Mouse (Mus musculus): ENCODE results near the gene A730071L15Rik. TPM values are rescaled to one million over a fixed set of nuclear protein-coding genes. Genes with fewer than 3 reads are reported as not detected.
A peak's percentile ranks its signal among the peaks of the same experiment; 100 is the strongest.

A730071L15Rik gene
- total RNA-seq (2021): not detected

DNA sequence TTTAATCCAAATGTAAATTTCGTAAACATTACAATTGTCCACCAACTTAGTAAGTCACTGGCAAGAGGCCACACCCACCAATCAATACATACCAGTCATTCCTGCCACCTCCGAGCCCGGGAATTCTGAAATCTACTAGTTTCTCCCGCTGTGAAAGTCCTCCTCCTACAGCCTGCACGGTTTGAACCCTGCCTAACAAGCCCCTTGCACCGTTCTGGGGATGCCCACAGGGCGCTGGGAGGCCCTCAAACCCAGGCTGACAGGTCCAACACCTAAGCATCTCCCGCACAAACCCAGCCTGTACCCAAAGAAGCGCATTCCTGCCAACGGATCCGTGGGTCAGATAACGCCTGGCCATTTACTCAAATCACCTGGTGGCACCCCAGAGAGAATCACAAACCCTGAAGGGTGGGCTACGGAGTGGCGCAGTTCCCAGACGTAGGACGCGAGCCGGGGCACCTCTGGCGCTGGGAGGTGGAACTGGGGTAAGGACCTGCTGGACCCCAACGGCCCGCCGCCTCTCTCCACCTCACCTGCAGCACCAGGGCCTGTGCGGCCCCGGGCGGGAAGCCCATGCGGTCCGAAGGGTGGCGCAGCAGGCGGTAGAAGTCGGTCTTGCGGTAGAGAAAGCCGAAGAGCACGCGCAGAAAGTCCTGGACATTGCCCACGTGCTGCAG lies at the start of gene A730071L15Rik:
Gene A730071L15Rik, plus strand, starts transcription at position 620 of the 677 bp plus-strand sequence.
- intact Hi-C loops (cut with DNase I): loop anchor here (5.0 kb wide), 1 partner anchor 63 kb away; no protein-coding TSS in a partner anchor
- DNase-seq (ENCODE audit: extremely low spot score in 1 of 2, low spot score in 2 of 2): no peak

DNA sequence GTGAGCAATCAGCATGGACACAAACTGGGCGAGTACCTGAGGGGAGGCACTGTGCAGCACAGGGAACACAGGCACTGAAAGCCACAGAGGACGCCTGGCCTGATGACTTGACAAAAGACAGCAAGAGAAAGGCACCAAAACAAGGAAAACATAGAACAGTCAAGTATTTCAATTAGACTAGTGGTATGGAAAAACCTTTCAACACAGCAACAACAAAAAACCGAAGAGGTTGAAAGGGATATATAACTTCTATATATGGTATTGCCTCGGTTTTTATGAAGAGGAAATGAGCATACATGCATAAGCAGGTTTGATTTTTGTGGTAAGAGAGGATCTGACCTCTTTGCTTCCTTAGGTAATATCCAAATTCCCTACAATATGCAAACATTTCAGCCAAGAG lies 47.0 kb upstream of the A730071L15Rik start:
- no peak for DNase-seq (ENCODE audit: extremely low spot score in 1 of 2, low spot score in 2 of 2)
- intact Hi-C loops (cut with DNase I): no loop called here

DNA sequence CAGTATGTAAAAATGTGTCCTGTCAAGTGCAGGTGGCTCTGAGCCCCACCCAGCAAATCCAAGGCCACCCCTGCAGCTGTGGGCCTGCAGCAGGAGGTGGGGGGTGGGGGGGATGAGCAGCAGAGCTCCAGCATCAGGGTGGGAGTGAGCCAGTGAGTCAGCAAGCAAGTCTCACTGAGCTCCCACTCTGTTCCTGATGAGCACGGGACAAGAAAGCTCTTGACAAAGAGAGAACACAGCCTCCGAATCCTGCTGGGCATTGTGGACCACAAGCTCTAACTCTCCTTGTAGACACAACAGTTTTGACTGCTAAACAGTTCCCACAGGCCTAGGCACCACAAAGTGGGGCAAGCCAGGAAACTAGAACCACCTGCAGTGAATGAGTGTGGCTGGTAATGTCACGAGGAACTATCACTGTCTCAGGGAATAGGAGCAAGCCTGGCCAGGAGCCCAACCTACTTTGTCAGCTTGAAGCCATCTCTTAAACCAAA lies 45.6 kb upstream of the A730071L15Rik start:
- intact Hi-C loops (cut with DNase I): no loop called here
- peak in 1 of 2 experiments; percentile 24 for DNase-seq (ENCODE audit: extremely low spot score in 1 of 2, low spot score in 2 of 2)

DNA sequence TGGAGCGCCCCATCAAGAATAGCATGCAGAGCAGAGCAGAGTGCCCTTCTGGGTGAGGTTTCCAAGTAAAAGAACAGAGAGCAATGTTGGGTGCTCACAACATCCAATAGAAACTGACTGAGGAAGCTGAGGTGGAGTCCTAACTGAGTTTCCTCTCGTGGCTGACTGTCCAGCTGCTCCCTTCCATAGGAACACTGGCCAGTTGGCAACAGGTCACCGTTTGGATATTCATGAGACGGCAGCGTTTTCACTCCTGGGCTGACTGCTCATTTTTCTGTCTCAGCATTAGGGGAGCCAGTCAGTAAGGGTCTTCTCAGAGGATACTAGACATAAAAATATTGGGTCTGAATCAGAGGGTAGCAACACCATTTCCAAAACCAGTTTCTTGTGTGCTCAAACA lies 43.2 kb upstream of the A730071L15Rik start:
- intact Hi-C loops (cut with DNase I): no loop called here
- no peak for DNase-seq (ENCODE audit: extremely low spot score in 1 of 2, low spot score in 2 of 2)

DNA sequence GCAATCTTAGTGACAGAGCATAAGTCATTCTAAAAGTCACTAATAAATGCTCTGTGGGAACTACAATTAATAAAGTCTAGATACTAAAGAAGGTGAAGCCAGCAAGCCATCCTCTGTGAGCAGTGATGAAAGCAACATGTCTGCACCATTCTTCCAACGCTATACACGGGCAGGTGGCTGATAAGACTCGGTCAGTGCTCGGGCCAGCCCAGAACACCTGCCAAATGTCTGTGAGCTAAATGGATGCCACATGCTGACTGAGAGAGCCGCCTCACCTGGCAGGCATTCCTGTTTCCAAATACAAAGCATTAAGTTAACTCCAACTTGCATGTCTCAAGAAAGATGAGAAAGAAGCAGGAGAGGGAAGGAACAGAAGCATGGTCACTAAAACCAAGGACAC lies 42.7 kb upstream of the A730071L15Rik start:
- DNase-seq (ENCODE audit: extremely low spot score in 1 of 2, low spot score in 2 of 2): no peak
- intact Hi-C loops (cut with DNase I): no loop called here

DNA sequence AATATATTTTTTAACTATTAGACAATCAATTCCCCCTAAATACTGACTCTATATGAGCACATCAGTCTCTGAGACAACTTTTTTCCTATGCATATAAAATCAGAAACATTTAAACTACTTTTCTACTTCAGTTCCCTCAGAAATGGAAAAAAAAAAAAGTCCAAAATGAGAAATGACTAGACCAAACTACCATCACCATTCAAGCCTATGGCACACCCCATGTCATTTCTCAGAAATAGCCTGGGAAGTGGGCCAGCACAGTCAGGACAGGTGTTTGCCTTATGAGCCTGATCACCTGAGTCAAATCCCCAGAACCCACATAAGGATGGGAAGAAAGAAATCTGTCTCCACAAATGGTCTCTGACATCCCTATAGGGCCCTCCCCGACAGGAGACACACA lies 41.3 kb upstream of the A730071L15Rik start:
- DNase-seq (ENCODE audit: extremely low spot score in 1 of 2, low spot score in 2 of 2): no peak
- intact Hi-C loops (cut with DNase I): no loop called here

DNA sequence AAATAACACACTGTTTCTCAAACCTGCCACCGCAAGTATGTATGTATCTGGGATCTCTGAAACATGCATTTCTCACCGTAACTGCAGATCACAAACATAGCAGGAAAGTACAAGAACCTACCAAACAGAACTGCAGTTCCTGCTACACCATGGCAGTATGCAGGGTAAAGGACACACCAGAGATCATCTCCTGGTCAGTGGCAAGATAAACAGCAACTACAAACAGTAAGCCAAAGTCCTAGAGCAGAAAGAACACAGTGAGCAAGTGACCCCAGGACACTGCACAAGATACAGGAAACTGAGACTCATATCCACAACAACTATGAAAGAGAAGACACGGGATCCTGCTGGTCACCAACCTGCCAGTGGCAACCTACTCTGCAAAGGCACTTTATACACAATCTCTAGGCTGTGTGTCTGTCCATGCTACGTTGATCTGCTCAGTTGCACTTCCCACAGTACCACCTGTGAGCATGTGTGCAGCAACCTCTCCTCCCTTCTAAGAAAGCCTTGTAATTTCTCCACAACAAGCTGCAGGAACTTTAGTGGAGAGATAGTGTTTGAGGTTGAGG lies 40.0 kb upstream of the A730071L15Rik start:
- no peak for DNase-seq (ENCODE audit: extremely low spot score in 1 of 2, low spot score in 2 of 2)
- intact Hi-C loops (cut with DNase I): no loop called here

DNA sequence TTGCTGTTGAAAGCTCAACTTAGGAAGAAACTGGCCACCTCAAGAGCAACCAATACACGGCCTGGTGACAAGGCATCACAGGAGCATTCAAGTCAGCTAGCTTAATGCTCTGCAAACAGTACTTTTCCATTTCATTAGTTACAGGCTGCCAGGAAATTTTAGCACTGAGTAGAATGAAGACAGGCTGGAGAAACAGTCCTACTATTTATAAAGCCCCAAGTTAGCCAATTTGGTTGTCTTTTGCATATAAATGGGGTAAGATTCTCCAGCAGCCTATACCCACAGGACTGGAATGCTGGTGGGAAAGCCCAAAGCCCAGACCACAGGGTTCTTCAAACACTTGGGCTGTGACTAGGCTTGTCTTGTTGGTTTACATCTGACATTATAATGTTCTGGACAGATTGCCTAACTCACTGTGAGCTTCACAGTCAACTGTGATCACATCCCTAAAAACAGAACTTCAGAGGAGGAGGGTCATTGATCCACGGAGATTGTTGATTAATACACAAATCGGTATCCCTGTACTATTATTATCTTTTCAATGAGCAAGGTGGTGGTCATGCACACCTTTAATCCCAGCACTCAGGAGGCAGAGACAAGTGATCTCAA lies 39.1 kb upstream of the A730071L15Rik start:
- no peak for DNase-seq (ENCODE audit: extremely low spot score in 1 of 2, low spot score in 2 of 2)
- intact Hi-C loops (cut with DNase I): no loop called here

DNA sequence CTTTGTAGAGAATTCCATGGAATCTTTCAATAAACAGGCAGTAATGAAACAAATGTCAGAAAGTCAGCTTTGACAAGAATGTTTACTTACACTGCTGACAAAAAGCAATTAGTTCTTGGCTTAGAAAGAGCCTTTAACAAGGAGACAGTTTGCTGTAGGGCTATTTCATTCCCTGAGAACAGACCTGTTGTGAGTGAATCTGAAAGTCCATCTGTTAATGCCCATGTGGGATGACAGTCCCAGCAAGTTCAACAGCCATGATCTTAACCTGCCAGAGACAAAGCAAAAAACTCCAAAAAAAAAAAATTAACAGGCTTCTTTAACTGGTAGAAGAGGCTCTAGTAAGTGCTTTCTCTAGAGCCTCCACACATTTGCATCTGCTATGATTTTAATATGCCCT lies 38.3 kb upstream of the A730071L15Rik start:
- intact Hi-C loops (cut with DNase I): no loop called here
- DNase-seq (ENCODE audit: extremely low spot score in 1 of 2, low spot score in 2 of 2): no peak

DNA sequence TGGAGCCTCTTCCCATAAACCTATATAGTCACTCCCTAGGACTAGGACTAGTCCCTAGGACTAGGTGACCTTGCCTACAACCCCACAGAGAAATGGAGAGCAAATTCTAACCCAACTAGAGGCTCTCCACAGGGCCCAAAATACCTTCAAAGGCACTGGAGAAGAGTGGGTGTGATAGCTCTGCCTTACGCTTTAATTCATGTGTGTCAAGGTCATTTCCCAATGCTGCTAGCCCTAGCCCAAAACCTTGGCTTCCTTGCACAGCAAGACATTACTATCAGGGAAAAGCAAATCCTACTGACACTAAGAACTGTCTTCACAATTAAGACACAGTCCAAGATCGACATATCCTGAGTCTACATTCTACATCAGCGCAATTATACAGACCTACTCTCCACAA lies 36.8 kb upstream of the A730071L15Rik start:
- no peak for DNase-seq (ENCODE audit: extremely low spot score in 1 of 2, low spot score in 2 of 2)
- intact Hi-C loops (cut with DNase I): no loop called here

DNA sequence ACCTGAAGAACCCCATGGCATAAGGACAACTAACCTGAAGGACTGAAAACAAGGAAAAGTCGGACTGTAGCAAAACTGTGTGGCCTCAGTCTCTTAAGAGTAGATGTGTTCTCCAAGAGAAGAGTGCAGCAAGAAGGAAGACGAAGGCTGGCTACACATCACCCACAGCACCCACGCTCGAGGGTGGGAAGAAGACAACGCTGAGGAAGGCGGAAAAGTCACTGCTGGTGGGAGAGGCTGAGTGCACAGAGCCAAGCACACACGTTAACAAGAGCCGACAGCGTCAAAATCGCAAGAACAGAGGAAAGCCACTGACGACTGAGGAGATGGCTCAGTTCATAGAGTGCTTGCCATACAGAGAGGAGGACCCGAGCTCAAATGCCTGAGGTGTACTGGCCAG lies 36.1 kb upstream of the A730071L15Rik start:
- no peak for DNase-seq (ENCODE audit: extremely low spot score in 1 of 2, low spot score in 2 of 2)
- intact Hi-C loops (cut with DNase I): no loop called here

DNA sequence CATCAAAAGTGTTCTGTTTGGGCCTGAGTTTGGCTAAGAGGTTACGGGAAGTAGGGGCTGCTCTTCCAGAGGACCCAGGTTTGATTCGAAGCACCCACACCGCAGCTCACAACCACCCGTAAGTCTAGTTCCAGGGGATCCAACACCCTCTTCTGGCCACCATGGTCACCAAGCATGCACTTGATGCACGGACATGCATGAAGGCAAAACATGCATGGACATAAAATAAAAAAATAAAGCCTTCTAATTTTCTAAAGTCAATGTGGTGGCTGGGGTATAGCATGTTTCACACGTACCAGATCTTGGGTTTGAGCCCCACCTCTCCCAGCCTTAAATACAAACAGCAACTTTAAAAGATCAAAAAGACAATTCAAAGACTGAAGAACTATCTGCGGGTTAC lies 35.0 kb upstream of the A730071L15Rik start:
- no peak for DNase-seq (ENCODE audit: extremely low spot score in 1 of 2, low spot score in 2 of 2)
- intact Hi-C loops (cut with DNase I): no loop called here

DNA sequence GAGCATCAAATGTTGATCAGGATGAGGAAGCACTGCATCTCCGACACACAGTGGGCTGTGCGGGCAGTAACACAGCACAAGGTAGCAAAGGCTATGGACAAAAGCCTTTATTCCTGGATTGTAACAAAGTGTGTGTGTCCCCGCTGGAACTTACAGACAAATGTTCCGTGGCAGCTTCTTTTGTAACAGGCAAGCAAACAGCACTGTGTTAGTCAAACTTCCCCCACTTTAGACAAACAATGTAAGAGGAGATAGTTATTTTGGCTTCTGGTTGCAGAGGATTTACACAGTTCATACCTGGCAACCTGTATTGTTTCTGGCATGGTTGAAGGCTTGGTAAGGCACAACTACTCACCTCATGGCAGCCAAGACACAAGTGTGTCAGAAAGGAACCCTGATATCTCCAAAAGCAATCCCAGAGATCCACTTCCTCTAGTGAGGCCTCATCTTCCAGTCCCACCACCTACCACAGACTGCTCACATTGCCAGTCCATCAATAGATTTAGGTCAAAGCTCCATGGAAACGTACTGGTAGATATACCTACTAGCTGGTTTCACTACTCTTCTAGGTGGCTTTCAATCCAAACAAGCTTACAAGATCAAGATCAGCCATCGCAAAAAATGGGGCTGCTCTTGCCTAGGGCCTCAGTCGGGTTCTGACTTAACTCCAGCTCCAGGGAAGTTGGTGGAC lies 34.3 kb upstream of the A730071L15Rik start:
- intact Hi-C loops (cut with DNase I): no loop called here
- DNase-seq (ENCODE audit: extremely low spot score in 1 of 2, low spot score in 2 of 2): no peak

DNA sequence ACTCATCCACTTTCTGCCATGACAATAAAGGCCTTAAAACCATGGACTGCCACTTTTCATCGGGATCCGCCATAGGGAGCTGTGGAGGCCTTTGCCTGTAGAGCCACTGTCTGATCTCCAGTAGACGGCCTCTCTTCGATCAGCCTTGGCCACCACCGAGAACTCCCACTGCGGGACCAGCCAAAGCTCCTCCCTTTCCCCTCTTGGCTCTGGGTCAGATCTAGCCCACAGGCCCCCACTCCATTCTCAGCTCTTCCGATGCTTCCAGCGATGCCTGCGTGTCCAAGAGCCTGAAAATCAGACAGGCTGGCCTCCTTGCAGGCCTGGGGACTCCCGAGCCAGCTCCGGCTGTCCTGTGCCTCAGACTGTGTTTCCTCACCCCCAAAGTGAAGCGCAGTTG lies 33.5 kb upstream of the A730071L15Rik start:
- DNase-seq (ENCODE audit: extremely low spot score in 1 of 2, low spot score in 2 of 2): no peak
- intact Hi-C loops (cut with DNase I): no loop called here

DNA sequence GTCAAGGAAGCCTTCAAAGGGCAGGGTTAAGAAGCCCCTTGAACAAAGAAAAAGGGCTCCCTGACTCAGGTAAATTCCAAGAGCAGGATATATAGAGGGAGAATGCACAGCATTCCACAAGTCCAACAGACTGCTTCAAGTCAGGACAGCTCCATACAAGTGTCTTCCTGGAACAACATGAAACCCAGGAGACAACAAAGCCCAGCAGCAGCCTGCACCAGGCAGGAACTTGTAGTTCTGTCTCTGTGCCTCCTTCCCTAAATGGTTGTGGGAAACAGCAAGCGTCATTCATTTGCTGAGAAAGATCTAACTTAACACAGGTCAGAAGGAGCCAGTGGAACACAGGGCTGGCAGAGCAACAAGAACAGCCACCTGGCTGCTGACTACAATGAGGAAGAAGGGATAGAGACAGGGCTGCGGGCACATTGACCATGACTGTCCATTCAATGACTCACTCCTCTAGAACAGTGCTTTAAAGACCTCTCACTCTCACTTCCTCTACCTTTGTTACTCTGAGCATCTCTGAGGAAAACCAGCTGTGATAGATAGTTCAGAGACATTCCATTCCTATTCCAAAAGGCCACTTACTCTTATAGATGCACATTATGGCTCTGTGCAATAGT lies 30.7 kb upstream of the A730071L15Rik start:
- no peak for DNase-seq (ENCODE audit: extremely low spot score in 1 of 2, low spot score in 2 of 2)

DNA sequence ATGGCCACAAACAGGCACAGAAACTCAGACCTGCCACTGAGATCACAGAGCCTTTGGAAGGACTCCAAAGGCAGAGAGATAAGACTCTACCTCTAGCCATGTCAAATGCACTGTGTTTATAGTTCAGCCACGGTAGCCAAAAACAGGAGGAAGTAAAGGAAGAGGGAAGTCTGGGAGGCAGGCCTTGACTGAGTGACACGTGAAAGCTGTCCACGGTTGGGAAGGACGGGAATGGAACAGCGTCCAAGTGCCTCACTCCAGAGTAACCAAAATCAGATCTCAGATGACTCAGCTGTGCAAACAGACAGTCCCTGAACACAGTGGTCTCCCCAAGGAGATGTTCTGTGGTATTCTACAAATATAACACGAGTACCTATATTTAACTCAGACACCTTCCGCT lies 25.1 kb upstream of the A730071L15Rik start:
- peak in 1 of 2 experiments; percentile 38 for DNase-seq (ENCODE audit: extremely low spot score in 1 of 2, low spot score in 2 of 2)
- intact Hi-C loops (cut with DNase I): loop anchor here (5.0 kb wide), 1 partner anchor 52 kb away; no protein-coding TSS in a partner anchor

More for the DNA sequence above, 30.7 kb upstream of the A730071L15Rik start:
- intact Hi-C loops (cut with DNase I): no loop called here

DNA sequence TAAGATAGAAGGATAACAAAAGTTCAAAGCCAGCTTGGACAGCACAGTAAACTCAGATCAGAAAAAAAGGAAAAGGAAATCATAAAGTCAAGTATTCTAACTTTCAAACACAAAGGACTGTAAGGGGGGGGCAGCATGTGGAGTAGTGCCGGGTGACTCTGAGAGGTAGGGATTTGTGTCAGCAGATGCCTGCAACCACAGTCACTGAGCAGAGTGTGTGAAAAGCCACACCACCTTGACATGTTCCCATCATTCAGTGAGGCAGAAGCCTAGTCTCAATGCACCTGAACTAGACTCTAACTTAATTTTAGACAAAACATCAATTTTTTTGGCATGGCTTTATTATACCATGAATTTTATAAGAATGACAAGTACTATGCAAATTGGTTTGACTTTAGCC lies 24.3 kb upstream of the A730071L15Rik start:
- no peak for DNase-seq (ENCODE audit: extremely low spot score in 1 of 2, low spot score in 2 of 2)
- intact Hi-C loops (cut with DNase I): loop anchor here (5.0 kb wide), 1 partner anchor 53 kb away; no protein-coding TSS in a partner anchor

DNA sequence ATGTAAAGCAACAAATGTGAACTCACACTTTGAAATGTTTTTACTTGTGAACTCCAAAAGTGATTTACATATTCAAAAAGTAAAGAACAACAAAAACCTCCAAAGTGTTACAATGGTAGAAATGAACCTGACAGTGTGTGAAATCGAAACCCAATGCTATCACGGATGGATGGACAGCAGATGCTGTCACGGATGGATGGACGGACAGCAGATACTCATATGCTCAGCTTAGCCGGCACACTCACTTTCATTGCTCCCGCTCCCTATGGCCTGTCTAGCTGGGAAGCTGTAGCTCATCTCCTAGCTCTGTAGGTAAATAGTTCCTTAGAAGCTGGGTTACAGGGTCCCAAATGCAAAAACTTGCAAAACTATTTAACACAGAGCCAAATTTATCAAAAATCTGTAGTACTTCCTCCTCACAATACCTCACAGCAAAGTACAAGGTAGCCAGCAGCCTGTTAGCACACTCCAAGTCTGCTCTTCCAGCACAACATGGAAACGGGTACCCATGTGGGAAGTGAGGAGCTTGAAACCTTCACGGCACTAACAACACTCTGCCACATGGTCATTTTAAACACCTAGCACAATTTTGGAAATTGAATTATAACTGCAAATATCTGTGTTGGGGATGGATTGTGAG lies 21.9 kb upstream of the A730071L15Rik start:
- no peak for DNase-seq (ENCODE audit: extremely low spot score in 1 of 2, low spot score in 2 of 2)
- intact Hi-C loops (cut with DNase I): loop anchor here (5.0 kb wide), 1 partner anchor 56 kb away; no protein-coding TSS in a partner anchor

All from left cerebral cortex, postnatal 10 days (tissue).